Mouse (Mus musculus): ENCODE results near the gene Dscaml1.

The Dscaml1 gene

DNA sequence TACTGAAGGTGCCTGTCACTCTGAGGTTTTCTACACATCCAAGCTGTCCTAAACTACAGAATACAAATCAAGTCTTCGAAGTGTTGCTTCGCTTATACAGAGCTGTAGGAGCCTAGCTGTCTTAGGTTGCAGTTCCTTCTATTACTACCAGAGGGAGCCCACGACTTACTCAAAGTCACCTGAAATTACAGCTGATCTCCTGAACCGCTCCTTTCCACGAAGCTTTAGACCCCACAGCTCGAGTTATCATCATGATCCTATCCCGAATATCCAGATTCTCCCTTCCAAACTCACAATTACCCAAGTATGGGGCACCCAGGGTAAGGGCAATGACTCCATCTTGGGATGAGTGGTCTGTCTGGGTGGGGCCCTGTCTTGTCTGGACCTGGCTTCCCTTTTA is 14.6 kb upstream of the Dscaml1 start:
- peak; percentile 52 for DNase-seq (ENCODE audit: low read depth, low spot score)

DNA sequence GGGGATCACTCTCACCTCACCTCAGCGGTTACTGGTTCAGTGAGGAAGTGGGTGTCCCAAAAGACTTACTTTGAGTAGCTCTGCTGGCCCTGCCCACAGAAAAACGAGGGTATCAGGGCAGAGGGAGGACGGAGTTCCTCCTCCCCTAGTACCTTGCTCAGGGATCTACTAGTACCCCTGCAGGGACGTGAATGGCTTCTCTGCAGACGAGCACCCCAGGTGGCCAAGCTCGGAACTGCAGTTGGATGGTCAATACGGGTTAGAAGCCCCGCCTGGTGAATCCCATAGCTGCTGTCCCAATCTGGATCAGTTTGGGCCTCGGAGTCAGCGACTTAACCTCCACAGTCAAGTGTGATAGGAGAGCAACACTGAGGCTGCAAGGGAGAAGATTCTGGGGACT is 14.1 kb upstream of the Dscaml1 start:
- DNase-seq (ENCODE audit: low read depth, low spot score), result peak; percentile 85

DNA sequence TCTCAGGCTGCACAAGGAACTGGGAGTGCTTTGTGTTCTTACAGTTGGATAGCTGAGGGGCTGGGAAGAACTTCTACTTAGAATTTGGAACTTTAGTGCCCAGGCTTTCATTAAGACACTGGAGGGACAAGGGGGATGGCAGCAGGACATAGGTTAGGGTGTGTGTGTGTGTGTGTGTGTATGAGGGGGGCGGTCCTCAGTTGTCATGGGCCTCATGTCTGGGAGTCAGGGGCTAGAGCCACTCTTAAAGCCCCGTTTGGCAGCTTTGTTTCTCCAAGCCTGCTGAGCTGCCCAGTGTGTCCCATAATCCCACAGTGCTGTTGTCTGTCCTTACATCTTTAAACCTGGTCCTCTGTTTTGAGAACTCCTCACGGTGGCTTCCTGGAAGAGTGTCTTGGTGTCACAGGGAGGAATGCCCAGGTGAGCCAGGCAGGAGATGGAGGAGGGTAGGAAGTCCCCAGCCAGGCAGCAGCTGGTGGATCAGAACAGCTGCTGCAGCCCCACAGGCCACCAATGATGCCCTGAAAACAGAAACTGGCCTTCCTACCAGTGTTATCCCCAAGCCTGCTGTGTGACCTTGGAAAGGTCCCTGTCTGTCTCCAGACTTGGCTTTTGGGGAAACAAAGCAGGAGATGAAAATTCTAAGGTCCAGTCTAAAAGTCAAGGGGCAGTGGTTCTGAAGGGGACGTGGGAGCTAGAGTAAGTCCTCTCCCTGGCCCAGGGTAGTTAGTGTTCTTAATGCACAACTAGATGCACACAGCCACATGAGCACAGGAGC is 13.5 kb upstream of the Dscaml1 start:
- no peak for DNase-seq (ENCODE audit: low read depth, low spot score)

DNA sequence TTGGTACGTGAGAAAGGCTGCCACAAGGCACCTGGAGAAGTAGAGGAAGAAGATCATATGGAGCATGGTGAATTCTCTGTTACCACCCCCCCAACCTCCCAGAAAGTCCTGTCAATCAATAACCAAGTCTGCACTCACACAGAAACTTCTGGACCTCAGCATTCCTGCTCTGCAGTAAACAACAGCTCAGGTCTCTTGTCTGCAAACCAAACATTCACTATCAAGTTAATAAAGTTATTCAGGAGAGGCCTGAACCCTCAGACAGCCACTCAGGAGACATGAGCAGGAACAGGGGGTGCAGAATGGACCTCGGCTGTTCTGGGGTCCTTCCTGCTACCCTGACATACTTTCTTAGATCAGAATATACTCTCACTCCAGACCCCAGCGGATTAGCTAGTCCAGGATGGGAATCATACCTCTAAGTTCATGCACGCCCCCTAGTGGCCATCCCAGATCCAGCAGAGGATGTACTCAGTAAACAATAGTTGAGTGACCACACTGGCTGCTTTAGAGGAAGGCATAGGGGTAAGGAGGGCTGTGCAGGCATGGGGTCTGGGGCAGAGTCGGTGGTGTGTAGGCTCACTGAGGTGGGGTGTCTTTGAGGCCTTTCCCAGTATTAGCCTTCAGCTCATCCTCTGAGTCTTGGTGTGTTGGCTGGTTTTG is 12.8 kb upstream of the Dscaml1 start:
- DNase-seq (ENCODE audit: low read depth, low spot score), result peak; percentile 28

DNA sequence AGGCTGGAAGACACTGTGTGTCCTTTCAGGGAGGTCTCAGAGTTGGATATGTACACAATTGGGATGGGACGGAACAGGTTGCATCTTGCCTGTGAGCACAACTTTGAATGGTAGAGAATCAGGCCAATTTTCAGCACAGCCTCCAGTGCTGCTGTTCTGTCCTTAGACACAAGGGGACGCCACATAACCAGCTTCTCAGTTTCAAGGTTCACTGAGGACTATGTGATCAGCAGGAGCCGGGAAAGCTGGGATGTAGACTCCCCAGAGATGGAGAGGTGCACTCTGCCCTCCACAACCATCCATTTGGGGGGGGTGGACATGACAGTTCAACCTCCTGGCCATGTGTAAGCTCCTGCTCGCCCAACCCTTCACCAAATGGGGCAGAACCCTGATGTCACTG is 10.5 kb upstream of the Dscaml1 start:
- DNase-seq (ENCODE audit: low read depth, low spot score), result peak; percentile 48

DNA sequence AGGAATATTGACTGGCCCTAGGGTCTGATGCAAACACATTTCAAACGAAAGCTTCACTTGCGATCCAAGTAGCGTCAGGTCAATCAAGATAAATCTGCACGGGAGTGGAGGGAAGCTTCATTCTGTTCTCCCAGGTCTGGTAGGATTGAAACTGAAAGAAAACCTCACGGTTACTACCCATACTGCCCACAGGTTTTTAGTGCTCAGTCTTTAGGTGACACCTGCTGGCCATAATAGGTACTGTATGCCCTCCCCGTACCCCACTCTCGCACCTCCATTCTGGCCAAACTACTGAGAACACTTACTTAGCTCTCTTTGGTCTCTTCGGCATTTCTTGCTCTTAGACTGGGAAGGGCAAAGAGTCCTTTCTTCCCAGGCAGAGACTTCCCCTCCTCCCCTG is 9.2 kb upstream of the Dscaml1 start:
- peak; percentile 54 for DNase-seq (ENCODE audit: low read depth, low spot score)

DNA sequence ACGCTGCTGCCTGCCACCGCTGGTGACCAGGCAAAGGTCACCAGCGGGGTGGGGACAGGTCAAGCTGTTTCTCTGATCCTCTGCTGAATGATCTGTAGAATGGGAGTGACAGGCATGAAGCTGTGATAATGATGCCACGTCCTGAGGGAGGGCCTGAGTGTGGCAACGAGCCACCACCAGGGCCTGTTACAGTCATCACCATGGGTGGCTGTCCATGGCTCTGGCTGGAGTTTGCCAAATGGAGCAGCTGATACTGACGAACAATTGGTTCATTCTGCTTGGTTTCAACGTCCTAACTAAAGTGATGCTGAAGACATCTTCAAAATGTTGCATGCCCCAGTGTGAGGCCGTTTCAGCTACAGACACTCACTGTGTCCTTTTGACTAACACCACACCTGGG is 8.2 kb upstream of the Dscaml1 start:
- no peak for DNase-seq (ENCODE audit: low read depth, low spot score)

DNA sequence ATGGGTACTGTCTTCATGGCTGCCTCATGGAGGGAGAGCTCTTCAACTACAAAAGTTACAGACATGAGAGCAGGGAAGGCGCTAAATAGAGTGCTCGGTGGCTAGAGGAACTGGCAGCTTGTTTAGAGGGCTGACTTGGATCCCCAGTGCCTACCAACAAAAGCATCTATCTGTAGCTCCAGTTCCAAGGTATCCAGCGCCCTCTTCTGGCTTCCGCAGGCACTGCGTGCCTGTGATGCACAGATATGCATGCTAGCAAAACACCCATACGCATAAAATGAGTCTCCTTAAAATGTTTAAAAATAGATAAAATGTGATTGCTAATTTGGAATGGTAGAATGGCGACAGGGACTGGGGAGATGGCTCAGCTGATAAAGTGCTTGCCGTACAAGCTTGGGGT is 5.2 kb upstream of the Dscaml1 start:
- DNase-seq (ENCODE audit: low read depth, low spot score), result no peak

DNA sequence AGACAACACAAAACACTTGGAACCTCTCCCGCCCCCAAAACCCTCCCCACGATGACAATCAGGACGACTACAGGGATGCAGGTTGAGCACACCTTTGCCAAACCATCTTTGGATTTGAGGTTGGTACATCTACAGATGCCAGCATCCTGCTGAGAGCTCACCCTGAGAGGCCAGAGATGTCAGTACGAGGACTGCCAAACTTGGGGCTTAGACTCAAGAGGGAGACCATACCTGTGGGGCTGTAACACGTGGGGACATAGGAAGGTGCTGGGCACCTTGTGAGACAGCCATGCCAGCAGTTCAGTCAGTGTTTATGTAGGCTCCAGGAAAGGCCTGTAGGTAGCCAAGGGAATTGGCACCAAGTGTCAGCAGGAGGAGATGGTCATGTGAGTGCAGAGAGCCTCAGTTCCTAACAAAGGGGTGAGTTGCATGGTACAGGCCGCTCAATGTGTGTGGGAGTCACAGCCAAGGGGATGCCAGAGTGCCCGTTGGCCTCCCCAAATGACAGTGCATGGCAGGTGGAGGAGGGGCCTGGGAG is 3.6 kb upstream of the Dscaml1 start:
- DNase-seq (ENCODE audit: low read depth, low spot score), result no peak

DNA sequence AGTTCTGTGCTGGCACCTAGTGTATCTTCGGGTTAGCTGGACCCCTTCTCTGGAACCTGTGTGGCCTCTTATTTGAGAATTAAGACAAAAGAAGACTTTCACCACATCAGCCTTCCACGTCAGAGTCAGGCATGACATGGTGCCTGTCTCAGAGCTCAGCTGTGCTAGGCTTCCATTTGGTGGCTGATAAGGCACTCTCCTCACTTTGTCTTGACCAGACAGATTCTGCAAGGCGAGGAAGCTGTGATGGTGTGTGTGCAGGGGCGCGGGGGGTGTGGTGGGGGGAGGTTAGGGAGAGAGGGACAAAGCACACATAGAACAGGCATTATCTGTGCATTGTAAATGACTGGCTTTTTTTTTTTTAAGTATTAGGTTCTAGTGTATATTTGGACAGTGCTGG is 3.0 kb downstream of the Dscaml1 start:
- no peak for DNase-seq (ENCODE audit: low read depth, low spot score)

DNA sequence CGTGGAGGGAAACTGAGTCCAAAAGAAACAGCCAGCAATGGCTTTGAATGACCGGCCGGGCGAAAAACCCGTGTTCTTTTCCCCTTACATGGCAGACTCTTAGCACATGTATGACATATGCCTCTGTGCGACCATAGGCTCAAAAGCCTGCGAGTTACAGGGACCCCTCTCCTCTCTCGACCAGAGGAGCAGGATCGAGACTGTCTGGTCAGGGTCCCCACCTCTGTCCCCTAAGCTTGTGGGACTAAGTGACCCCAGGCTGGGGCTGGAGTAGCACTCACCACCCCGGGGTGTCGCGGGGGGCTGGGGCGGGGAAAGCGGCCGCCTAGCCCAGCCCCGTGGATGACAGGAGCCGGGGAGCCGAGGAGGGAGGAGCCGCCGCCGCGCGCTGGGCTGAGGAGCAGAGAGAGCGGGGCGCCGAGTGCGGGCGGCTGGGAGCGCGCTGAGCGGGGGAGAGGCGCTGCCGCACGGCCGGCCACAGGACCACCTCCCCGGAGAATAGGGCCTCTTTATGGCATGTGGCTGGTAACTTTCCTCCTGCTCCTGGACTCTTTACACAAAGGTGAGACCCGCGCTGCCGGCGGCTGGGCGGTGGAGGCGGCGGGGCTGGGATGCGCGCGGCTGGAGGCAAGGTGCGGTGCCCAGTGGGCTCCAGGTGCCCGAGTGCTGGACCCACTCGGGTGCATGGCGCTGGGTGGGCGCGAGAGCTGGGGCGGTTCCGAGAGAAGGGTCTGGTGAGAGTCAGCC is 3.7 kb downstream of the Dscaml1 start:
- no peak for DNase-seq (ENCODE audit: low read depth, low spot score)

DNA sequence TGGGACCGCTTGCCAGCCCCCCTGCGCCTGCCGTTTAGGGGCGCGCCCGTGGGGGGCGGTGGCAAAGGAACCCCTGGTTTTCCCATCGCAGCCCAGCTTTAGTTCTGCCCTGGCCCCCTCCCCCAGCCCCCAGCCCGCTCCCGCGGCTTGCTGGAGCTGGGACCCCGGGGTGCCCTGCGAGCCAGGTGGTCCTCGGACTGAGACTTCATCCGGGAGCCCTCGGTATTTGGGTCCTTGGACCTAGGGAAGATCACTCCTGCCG is 4.2 kb downstream of the Dscaml1 start:
- DNase-seq (ENCODE audit: low read depth, low spot score), result no peak

DNA sequence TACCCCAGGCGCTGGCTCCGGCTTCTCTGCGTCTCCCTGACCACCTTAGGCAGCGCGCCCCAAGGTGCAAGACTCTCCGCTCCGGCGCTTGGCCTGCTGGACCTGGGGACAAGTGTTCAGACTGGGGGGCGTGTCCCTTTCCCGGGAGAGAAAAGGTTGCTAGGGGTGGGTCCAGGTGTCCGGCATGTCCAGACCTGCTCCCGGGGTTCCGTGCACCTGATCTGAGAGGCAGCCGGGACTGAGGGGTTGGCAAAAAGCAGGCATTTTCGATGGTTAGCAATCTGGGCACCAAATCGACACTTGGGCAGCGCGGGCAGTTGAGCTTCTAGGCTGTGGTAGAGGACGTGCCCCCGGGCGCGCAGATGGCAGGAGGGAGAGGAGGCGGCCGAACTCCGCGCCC is 4.7 kb downstream of the Dscaml1 start:
- no peak for DNase-seq (ENCODE audit: low read depth, low spot score)

DNA sequence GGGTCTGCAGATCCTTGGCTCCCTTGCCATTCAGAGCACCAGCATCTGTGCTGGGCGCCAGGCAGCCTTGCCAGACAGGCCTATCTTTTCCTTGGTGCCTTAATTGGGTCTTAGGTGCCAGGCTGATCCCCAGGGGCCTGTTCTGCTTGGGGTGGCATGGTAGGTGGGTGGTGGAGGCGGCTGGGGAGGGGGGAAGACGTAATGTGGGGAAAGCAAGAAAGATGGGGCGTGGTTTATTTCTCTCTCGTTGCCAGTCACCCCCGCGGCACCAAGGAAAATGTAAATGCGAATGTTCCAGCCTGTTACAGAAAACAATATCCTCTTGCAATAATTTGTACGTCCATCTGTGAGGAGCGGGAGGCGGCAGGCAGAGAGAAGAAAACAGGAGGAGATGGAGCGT is 6.2 kb downstream of the Dscaml1 start:
- no peak for DNase-seq (ENCODE audit: low read depth, low spot score)

DNA sequence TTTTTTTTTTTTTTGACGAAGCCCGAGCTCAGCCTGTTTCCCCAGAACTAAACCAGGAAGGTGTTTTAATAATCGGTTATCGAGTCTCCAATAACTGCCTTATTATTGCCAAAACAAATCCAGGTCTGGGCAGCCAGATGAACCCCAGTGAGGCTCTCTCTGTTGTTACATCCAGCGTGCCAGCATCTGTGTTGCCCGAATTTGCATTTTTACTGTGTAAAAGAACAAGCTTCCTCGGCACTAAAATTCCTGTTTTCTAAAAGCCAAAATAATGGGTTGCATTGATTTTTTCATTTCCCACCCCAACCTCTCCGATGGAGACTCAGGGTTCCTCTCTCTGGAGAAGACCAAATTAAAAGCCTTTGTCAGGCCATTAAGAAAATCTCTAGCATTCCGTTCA is 6.7 kb downstream of the Dscaml1 start:
- DNase-seq (ENCODE audit: low read depth, low spot score), result no peak

DNA sequence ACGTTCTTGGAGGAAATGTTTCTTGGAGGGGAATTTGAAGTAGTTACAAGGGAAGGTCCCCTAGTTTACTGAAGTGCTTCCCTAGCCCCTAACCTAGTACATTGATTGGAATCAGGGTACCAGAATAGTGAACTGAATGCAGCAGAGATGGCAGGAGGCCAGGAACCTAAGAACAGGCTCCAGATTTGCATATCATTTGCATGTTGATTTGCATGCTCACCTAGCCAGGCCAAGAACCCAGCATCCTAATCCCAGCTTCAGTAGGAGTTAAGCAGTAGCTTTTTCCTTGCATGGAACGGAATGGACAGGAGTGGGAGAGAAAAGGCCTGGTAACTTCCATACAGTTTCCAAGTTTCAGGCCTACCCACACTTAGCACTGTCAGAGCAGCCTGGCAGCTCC is 7.7 kb downstream of the Dscaml1 start:
- DNase-seq (ENCODE audit: low read depth, low spot score), result no peak

DNA sequence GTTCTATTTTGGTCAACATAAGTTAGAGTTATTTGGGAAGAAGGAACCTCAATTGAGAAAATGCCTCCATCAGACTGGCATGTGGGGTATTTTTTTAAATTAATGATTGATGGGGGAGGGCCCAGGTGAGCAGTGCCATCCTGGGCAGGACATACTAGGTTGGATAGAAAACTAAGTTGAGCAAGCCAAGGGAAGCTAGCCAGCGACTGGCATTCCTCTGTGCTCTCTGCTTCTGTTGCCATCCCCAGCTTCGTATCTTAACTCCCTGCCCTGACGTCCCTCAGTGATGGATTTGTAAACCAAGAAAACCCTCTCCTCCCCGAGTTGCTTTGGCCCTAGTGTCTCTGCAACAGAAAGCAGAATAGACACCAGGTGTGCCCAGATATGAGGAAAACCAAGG is 12.6 kb downstream of the Dscaml1 start:
- DNase-seq (ENCODE audit: low read depth, low spot score), result no peak

DNA sequence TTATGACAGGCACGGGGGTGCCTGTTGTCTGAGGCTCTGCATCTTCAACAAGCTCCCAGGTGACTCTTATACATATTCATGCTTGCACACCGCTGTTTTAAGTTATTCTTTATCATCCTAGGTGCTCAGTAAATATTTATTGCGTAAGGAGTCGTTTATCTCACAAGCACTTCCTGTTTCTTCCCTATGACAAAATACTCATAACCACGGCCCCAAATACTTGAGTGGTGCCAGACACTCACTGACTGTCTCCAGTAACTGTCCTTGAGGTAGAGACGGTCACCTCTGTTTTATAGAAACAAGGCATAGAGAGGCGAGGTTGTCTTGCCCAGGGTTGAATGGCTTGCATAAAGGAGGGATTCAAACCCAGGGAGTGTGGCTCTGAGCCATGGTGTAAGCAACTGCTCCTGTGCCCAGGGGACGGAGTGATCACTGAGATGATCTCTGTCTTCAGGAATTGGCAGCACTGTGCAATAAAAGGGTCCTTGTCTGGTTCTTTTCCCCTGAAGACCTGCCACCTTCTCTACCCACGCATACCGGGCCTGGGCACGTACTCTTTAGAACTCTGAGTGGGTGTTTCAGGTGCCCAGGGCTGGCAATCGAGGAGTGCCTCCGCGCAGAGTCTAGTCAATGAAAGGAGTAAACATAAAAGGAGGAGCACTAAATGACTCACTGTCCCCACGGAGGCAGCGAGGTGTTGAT is 13.8 kb downstream of the Dscaml1 start:
- no peak for DNase-seq (ENCODE audit: low read depth, low spot score)

DNA sequence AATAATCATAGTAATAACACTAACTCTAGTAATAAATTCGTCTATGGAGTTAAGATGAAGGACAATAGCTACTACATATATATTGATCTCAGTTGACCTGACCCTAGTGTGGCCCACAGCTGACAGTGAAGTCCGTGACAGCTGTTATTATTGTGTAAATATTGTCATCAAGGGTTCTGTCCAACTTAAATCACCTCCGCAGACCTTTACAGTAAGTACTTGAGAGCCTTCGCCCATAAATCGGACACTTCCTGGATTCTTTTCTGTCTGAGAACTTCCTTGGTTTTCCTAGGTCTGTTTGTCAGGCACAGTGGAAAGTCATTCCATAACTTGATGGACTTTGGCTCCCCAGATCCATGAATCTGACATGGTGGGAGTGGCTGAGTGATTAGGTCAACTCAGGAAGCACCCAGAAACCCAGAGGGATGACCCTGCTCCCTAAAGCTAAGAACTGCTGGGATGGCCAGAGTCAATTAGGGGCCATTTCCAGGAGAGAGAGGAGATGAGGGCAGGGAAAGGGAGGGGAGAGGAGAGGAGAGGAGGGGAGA is 17.9 kb downstream of the Dscaml1 start:
- no peak for DNase-seq (ENCODE audit: low read depth, low spot score)

DNA sequence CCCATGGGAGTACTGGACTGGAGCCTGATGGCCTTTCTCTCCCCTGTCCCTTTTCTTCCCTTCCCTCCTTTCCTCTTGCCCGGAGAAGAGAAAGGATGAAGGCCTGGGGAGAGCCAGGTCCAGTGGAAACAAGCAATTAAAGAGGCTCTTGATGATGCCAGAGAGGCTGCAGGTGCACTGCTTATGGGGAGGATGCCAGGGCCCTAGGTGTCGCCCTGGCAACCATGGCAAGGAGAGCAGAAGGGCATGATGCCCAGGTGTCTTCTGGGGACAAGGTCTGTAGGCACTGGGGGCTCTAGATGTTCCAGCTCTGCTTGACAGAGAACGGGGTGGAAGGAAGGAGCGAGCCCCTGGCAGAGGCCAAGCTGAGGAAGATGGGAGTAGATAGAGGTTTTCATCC is 23.2 kb downstream of the Dscaml1 start:
- DNase-seq (ENCODE audit: low read depth, low spot score), result no peak

DNA sequence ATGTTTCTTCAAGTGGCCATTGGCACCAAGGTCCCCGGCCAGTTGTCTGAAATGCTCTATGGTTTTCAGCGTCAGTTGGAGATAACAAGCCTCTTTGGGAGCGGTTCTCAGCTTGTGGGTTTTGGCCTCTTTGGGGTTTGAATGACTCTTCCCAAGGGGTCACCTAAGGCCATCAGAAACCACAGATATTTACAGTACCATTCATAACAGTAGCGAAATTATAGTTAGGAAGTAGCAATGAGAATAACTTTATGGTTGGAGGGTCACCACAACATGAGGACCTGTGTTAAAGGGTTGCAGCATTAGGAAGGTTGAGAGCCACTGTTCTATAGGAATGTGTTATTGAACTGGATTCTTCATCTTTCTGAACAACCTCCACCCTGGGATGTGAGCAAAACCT is 24.9 kb downstream of the Dscaml1 start:
- no peak for DNase-seq (ENCODE audit: low read depth, low spot score)

DNA sequence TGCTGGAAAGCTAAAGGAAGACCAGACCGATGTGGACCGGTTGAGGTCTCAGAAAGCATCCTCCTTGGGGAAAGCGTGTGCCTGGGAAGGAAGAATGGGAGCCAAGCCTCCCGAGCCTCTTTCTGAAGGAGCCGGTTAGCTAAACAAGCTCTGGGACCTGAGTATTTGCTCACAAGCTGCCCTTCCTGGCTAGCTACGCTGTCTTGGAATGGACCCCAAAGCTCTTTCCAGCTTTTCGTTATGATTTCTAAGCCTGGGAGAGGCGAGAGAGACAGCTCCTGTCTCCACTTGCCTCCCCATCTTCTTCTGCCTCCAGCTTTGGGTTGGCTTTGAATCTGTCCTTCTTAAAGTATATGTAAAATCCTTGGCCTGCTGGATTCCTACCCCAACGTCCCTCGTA is 27.6 kb downstream of the Dscaml1 start:
- DNase-seq (ENCODE audit: low read depth, low spot score), result no peak
